ENCODE assay signal across 8 mouse cellular contexts in genomic region chr5:118877313-118877669, GRCm38 (mm10).
DNase-seq lines count a peak whose midpoint lies in the region; ATAC-seq and TF ChIP-seq lines count a peak whose summit lies in the region.

No protein-coding gene starts in this region.

- peak overlapping the region; percentile 21 for H3K4me3 ChIP-seq in intestine, postnatal 0 days (ENCODE audit: low read depth, low read length)
- peak overlapping the region; percentile 35 for H3K4me3 ChIP-seq in lung, embryonic 15.5 days
- H3K4me3 ChIP-seq in small intestine, adult 2 months (ENCODE audit: low read depth, low read length), result peak overlapping the region; percentile 57

- H3K4me1 ChIP-seq in intestine, postnatal 0 days (replicated peaks; ENCODE audit: control insufficient read depth, insufficient read depth, low read length), result no peaks in the 10 kb centered on the region
- H3K4me1 ChIP-seq in lung, embryonic 15.5 days, result peaks cover 14% of the 10 kb centered on the region; the same call in 1 of the 2 replicates
- peaks cover 11% of the 10 kb centered on the region; the same call in 1 of the 2 replicates for H3K4me1 ChIP-seq in small intestine, adult 2 months (ENCODE audit: control insufficient read depth, insufficient read depth, insufficient read length, low read length)

- WGBS in intestine, postnatal 0 days, result under 1% methylated on average over 12 of the region's 12 CpGs
- 0% methylated on average over 11 of the region's 12 CpGs for WGBS in lung, embryonic 15.5 days
- 2% methylated on average over 12 of the region's 12 CpGs for WGBS in small intestine, adult 2 months

- peak overlapping the region; percentile 60 for H3K4me2 ChIP-seq in intestine, postnatal 0 days (replicated peaks; ENCODE audit: low read depth)
- peak overlapping the region; percentile 61 for H3K4me2 ChIP-seq in lung, embryonic 15.5 days

- TF ChIP-seq POLR2A in small intestine, adult 2 months (IDR thresholded peaks at IDR 0.05; ENCODE audit: low read depth, low read length), result no peak

- peaks cover 15% of the 10 kb centered on the region for H3K27me3 ChIP-seq in intestine, postnatal 0 days (replicated peaks; ENCODE audit: control insufficient read depth, insufficient read depth, low read length)
- H3K27me3 ChIP-seq in lung, embryonic 15.5 days, result peaks cover 16% of the 10 kb centered on the region
- no peaks in the 10 kb centered on the region for H3K27me3 ChIP-seq in small intestine, adult 2 months (ENCODE audit: control insufficient read depth, insufficient read depth, low read length)

- no peak overlapping the region for H3K27ac ChIP-seq in intestine, postnatal 0 days (ENCODE audit: low read depth, low read length)
- peak overlapping the region; percentile 9; the same call in 1 of the 2 replicates for H3K27ac ChIP-seq in lung, embryonic 15.5 days
- no peak overlapping the region for H3K27ac ChIP-seq in small intestine, adult 2 months (ENCODE audit: insufficient read depth, low read depth, low read length)

- H3K9ac ChIP-seq in intestine, postnatal 0 days (ENCODE audit: low read depth, low read length), result no peak overlapping the region
- H3K9ac ChIP-seq in lung, embryonic 15.5 days, result no peak overlapping the region

- no peaks in the 10 kb centered on the region for H3K9me3 ChIP-seq in intestine, postnatal 0 days (ENCODE audit: control insufficient read depth)
- no peaks in the 10 kb centered on the region for H3K9me3 ChIP-seq in lung, embryonic 15.5 days

- intact Hi-C loops in left cerebral cortex, postnatal 25 days (cut with DNase I), result loop anchor here (5.0 to 10.0 kb wide), 4 partner anchors 95 to 1558 kb away; partner anchors contain the start of genes Lhx5 and Tbx3

- TF ChIP-seq CTCF in intestine, postnatal 0 days (IDR thresholded peaks at IDR 0.05; ENCODE audit: low read depth), result peak; percentile 83
- peak; percentile 64; the same call in 1 of the 2 replicates for TF ChIP-seq CTCF in small intestine, adult 2 months (IDR thresholded peaks at IDR 0.05; ENCODE audit: extremely low read depth, insufficient read length, insufficient replicate concordance, low read depth, low read length)

- peak; percentile 48; the same call in 1 of the 2 replicates for ATAC-seq in intestine, postnatal 0 days
- ATAC-seq in lung, embryonic 15.5 days (ENCODE audit: borderline replicate concordance, extremely low read depth, low FRiP score, low TSS enrichment), result no peak
- no peak for ATAC-seq in frontal cortex, adult (ENCODE audit: low TSS enrichment)

- no peaks in the 10 kb centered on the region for H3K36me3 ChIP-seq in intestine, postnatal 0 days (ENCODE audit: control insufficient read depth, insufficient read depth)
- no peaks in the 10 kb centered on the region for H3K36me3 ChIP-seq in lung, embryonic 15.5 days
- no peaks in the 10 kb centered on the region for H3K36me3 ChIP-seq in small intestine, adult 2 months (ENCODE audit: control insufficient read depth, insufficient read depth, low read length)

- DNase-seq in Muller cell, postnatal 12 days (ENCODE audit: inconsistent ontology term), result peak; percentile 64
- peak; percentile 69 to 81 for DNase-seq in adrenal gland, postnatal 36 days
- DNase-seq in heart, adult 18-20 months, result peak; percentile 28 to 61
- no peak for DNase-seq in left cerebral cortex, postnatal 25 days (ENCODE audit: low spot score in 2 of 2)

Comparison
In these comparisons a context has a peak if more than half of its experiments do, and no peak if none do; other contexts are left out.
1. DNase-seq: peak in Muller cell, postnatal 12 days (single experiment), adrenal gland, postnatal 36 days (2 of 2) and heart, adult 18-20 months (2 of 2); none in left cerebral cortex, postnatal 25 days (0 of 2).
2. Peak in every context shown above with its lines, with median percentiles within 50 percentile points of each other: H3K4me3 ChIP-seq.